Mouse (Mus musculus): ENCODE results near the gene Adal. TPM values are rescaled to one million over a fixed set of nuclear protein-coding genes. Genes with fewer than 3 reads are reported as not detected.

Gene Adal
- polyA plus RNA-seq (2014; fragmentation: Illumina TruSeq; extraction: RNeasy Lipid Tissue Mini Kit (QIAGEN cat#74804); ENCODE audit: low read depth, low replicate concordance), result 22.6 TPM

GRCm38 (mm10) chr2:121140018-121140882 is at the start of gene Adal, which contains the start of gene Lcmt2:
Gene Adal (plus strand): TSS chr2:121140428.
Gene Lcmt2 (minus strand): TSS chr2:121140653.

GRCm38 (mm10) chr2:121109695-121110094 is 30.5 kb upstream of the Adal start, which contains the start of gene Tgm7:
Gene Tgm7 (minus strand): TSS chr2:121109795.

GRCm38 (mm10) chr2:121170481-121170971 is 30.3 kb downstream of the Adal start, which contains the start of gene Tubgcp4:
Gene Tubgcp4 (plus strand): TSS chr2:121170654.

DNA sequence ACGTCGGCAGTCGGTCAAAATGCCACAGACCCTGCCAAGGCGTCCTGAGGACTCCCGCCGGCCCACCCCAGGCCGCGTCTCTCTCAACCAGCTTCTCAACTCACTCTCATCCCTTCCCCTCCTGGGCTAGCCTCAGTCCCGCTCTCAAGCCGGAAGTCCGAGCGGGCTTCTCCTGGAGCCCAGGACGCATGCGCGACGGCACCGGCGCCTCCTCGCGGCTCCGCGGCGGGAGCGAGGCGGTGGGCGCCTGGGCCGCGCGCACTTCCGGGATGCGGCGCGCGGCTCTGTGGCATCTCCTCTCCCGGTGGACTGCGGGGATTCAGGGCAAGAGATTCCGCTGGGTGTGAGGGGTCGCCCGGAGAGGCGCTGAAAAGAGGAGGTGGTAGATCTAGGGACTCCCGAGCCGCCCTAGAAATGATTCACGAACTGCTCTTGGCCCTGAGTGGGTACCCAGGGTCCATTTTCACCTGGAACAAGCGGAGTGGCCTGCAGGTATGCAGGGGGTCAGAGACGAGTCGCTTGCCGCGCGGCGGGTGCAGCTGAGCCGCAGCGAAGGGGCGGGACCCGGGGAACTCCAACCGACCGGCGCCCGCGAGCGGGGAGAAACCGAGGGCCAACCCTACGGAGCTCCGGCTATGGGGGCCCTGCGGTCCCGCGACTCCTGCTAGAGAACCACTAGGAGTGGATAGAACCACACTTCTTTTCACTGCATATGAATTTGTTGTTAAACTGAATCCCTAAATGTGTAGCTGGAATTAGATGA is 30.9 kb downstream of the Adal start, which contains the start of gene Zscan29:
TSS of gene Zscan29 (minus strand) at position 146 of the 763 bp plus-strand sequence.

Other genes starting within 250 kb of the Adal start
- gene Ubr1, start 169.7 kb upstream of the Adal start, polyA plus RNA-seq (2014; fragmentation: Illumina TruSeq; extraction: RNeasy Lipid Tissue Mini Kit (QIAGEN cat#74804); ENCODE audit: low read depth, low replicate concordance), result 19.3 TPM
- 9.5 TPM for gene Tmem62, start 163.4 kb upstream of the Adal start, polyA plus RNA-seq (2014; fragmentation: Illumina TruSeq; extraction: RNeasy Lipid Tissue Mini Kit (QIAGEN cat#74804); ENCODE audit: low read depth, low replicate concordance)
- 14.0 TPM for gene Ccndbp1, start 132.0 kb upstream of the Adal start, polyA plus RNA-seq (2014; fragmentation: Illumina TruSeq; extraction: RNeasy Lipid Tissue Mini Kit (QIAGEN cat#74804); ENCODE audit: low read depth, low replicate concordance)
- gene Epb42, start 103.4 kb upstream of the Adal start, polyA plus RNA-seq (2014; fragmentation: Illumina TruSeq; extraction: RNeasy Lipid Tissue Mini Kit (QIAGEN cat#74804); ENCODE audit: low read depth, low replicate concordance), result not detected
- gene Tgm5, start 54.6 kb upstream of the Adal start, polyA plus RNA-seq (2014; fragmentation: Illumina TruSeq; extraction: RNeasy Lipid Tissue Mini Kit (QIAGEN cat#74804); ENCODE audit: low read depth, low replicate concordance), result not detected
- gene Tgm7, start 30.6 kb upstream of the Adal start, polyA plus RNA-seq (2014; fragmentation: Illumina TruSeq; extraction: RNeasy Lipid Tissue Mini Kit (QIAGEN cat#74804); ENCODE audit: low read depth, low replicate concordance), result 0.10 TPM
- 1.1 TPM for gene Lcmt2, start 225 bp downstream of the Adal start, polyA plus RNA-seq (2014; fragmentation: Illumina TruSeq; extraction: RNeasy Lipid Tissue Mini Kit (QIAGEN cat#74804); ENCODE audit: low read depth, low replicate concordance)
- gene Tubgcp4, start 30.2 kb downstream of the Adal start, polyA plus RNA-seq (2014; fragmentation: Illumina TruSeq; extraction: RNeasy Lipid Tissue Mini Kit (QIAGEN cat#74804); ENCODE audit: low read depth, low replicate concordance), result 50.3 TPM
- gene Zscan29, start 30.7 kb downstream of the Adal start, polyA plus RNA-seq (2014; fragmentation: Illumina TruSeq; extraction: RNeasy Lipid Tissue Mini Kit (QIAGEN cat#74804); ENCODE audit: low read depth, low replicate concordance), result 7.7 TPM
- 38.4 TPM for gene Trp53bp1, start 131.0 kb downstream of the Adal start, polyA plus RNA-seq (2014; fragmentation: Illumina TruSeq; extraction: RNeasy Lipid Tissue Mini Kit (QIAGEN cat#74804); ENCODE audit: low read depth, low replicate concordance)
- gene Map1a, start 149.2 kb downstream of the Adal start, polyA plus RNA-seq (2014; fragmentation: Illumina TruSeq; extraction: RNeasy Lipid Tissue Mini Kit (QIAGEN cat#74804); ENCODE audit: low read depth, low replicate concordance), result 0.92 TPM
- 11.1 TPM for gene Ppip5k1, start 215.0 kb downstream of the Adal start, polyA plus RNA-seq (2014; fragmentation: Illumina TruSeq; extraction: RNeasy Lipid Tissue Mini Kit (QIAGEN cat#74804); ENCODE audit: low read depth, low replicate concordance)
- gene Ckmt1, start 217.3 kb downstream of the Adal start, polyA plus RNA-seq (2014; fragmentation: Illumina TruSeq; extraction: RNeasy Lipid Tissue Mini Kit (QIAGEN cat#74804); ENCODE audit: low read depth, low replicate concordance), result not detected
- gene Strc, start 246.7 kb downstream of the Adal start, polyA plus RNA-seq (2014; fragmentation: Illumina TruSeq; extraction: RNeasy Lipid Tissue Mini Kit (QIAGEN cat#74804); ENCODE audit: low read depth, low replicate concordance), result not detected

All from testis, adult 10 weeks (tissue).